Mouse (Mus musculus) 3134 (cell line): Measurements from ENCODE around the gene Nat8f6.
"Not testable (repeated sequence)": the region's sequence is repeated elsewhere in the genome, so short reads cannot be mapped to it uniquely, and the experiment has no call there.

Experiments
- DNase-seq: peaks from one replicate; pipeline ENCODE4 v3.0.0-alpha.2; 2011; ENCODE audit warnings: low spot score; ENCODE audit not compliant: insufficient read length; ENCODE audit errors: extremely low read depth

Gene Nat8f6

GRCm38 (mm10) chr6:85836827-85837226 lies 16.1 kb upstream of the Nat8f6 start:
- not testable (repeated sequence) for DNase-seq

DNA sequence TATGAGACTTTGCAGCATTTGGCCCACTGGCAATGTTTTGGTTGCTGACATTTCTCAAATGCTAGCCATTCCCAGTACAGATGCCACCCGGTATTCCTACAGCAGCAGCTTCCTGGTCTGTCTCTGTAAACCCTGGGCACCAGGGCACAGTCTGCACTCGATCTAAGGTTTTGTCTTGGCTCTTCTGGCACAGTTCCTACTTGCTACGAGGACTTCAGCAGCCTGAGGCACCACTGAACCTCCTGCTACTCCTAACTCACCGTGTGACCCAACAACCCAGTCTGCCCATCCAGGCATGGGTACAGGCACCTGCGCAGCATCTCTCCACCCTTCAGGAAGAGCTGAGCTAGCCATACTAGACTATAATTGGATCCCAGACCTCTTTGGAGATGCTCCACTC lies 15.3 kb upstream of the Nat8f6 start:
- not testable (repeated sequence) for DNase-seq

- not testable (repeated sequence) for DNase-seq
Observed at GRCm38 (mm10) chr6:85835104-85835503, 14.3 kb upstream of the Nat8f6 start.

DNA sequence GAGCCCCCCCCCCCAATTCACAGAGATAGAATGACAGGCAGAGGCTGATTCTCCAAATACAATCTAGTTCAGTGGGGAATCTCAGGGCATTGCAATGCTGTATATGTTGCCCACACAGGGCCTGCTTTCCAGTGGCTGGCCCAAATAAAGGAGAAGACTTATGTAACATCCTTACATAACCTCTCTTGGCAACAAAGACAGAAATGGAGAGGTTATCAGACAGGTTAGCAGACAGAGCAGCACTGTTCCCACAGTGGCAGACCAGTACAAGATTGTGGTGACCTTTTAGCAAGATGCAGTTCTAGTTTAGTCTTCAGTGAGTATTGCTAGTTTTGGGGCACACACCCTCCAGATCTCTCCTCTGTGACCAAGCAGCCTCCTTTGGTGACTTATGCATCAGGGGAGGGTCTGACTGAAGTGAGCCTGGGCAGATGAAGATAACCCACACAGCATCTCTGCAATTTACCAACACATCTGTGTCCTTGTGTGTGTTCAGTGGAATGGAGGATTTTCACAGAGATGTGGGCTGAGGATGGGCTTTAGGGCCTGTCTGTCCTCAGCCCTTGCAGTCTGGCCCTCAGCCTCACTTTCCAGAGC lies 13.8 kb upstream of the Nat8f6 start:
- DNase-seq = not testable (repeated sequence)

- no peak for DNase-seq
Observed at GRCm38 (mm10) chr6:85831796-85832321, 11.1 kb upstream of the Nat8f6 start, which contains the start of gene Nat8. TSS of gene Nat8 (minus strand) at chr6:85832082.

DNA sequence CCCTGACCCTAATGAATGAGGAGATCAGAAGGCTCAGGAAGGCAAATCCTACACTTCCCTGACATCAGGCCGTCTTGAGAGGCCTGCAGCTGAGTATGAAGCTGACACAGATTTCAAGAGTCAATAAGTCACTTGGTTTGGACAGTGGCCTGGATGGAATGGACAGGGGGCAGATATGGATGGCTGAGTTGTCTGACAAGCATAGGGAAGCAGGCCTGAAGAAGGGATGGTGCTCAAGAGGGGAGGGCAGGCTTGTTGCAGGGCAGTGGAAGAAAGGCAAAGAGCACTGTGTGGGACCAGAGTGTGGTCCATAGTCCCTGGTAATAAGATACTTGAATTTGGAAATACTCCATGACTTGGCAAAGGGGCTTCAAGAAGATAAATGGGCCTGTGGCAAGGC lies 8.7 kb upstream of the Nat8f6 start:
- DNase-seq = no peak

DNA sequence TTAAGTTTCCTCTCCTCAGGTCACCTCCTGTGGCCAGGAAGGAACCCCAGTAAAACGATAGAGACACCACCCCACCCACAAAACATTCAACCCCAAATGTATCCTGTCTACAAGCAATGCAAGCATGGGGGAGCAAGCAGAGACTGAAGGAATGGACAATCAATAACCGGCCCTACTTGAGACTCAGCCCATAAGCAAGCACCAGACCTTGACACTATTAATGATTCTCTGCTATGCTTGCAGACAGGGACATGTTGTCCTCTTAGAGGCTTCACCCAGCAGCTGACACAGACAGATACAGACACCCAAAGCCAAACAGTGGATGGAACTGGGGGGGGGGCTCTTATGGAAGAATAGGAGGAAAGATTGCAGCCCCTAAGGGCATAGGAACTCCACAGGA lies 5.1 kb upstream of the Nat8f6 start:
- no peak for DNase-seq

- DNase-seq = no peak
Observed at GRCm38 (mm10) chr6:85823382-85824090, 2.8 kb upstream of the Nat8f6 start.

GRCm38 (mm10) chr6:85822286-85822685 lies 1.5 kb upstream of the Nat8f6 start:
- no peak for DNase-seq

- no peak for DNase-seq
Observed at GRCm38 (mm10) chr6:85818338-85818737, 2.4 kb downstream of the Nat8f6 start.

DNA sequence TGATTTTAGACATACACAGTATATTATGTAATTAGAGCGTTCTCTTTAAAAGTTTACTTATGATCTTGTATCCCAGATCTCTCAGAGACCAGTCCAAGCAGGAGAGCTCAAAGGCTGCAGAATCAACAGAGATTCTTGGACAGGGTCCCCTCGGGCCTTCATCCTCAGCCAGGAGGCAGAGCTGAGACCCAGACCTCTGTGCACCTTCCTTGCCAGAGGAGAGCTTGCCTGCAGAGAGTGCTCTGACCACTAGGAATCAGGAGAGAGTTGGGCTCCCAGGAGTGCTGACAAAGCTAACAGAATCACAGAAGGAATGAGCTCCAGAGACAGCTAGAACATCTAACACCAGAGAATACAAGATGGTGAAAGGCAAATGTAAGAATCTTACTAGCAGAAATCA lies 7.4 kb downstream of the Nat8f6 start:
- DNase-seq = no peak

- not testable (repeated sequence) for DNase-seq
Observed at GRCm38 (mm10) chr6:85810942-85811537, 9.7 kb downstream of the Nat8f6 start.

GRCm38 (mm10) chr6:85810514-85810913 lies 10.2 kb downstream of the Nat8f6 start:
- not testable (repeated sequence) for DNase-seq

- DNase-seq = not testable (repeated sequence)
Observed at GRCm38 (mm10) chr6:85809784-85810183, 11.0 kb downstream of the Nat8f6 start.

- DNase-seq = not testable (repeated sequence)
Observed at GRCm38 (mm10) chr6:85803180-85803579, 17.6 kb downstream of the Nat8f6 start.

- peak; percentile 26 for DNase-seq
Observed at GRCm38 (mm10) chr6:85765532-85765931, 55.2 kb downstream of the Nat8f6 start, which contains the start of gene Nat8f3. TSS of gene Nat8f3 (minus strand) at chr6:85765754.

DNA sequence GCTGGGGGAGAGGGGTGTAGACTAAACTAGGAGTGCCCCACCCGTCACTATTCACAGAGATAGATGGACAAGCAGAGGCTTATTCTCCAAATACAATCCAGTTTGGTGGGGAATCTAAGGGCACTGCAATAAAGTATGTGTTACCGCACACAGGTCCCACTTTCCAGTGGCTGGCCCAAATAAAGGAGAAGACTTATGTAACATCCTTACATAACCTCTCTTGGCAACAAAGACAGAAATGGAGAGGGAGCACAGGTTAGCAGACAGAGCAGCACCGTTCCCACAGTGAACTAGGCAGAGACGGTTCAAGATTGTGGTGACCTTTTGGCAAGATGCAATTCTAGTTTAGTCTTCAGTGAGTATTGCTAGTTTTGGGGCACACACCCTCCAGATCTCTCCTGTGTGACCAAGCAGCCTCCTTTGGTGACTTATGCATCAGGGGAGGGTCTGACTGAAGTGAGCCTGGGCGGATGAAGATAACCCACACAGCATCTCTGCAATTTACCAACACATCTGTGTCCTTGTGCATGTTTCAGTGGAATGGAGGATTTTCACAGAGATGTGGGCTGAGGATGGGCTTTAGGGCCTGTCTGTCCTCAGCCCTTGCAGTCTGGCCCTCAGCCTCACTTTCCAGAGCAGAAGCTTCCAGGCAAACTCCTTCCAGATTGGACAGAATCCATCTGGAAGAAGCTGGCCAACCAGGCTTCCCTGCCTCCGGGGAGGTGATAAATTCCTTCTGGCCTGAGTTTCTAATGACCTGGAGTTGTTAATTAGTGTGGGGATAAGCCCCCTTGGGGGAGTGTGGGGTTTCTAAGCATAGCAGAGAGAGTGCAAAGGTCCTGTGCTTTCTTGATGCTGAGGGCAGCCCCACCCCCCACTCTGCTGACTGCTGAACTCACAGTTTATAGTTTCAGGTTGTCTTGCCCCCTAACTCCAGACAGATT lies 57.4 kb downstream of the Nat8f6 start:
- DNase-seq = not testable (repeated sequence)

GRCm38 (mm10) chr6:85762678-85763077 lies 58.1 kb downstream of the Nat8f6 start:
- DNase-seq = not testable (repeated sequence)
